Mouse (Mus musculus): ENCODE data around the gene Zfp69. TPM values are rescaled to one million over a fixed set of nuclear protein-coding genes. Genes with fewer than 3 reads are reported as not detected.

The Zfp69 gene
- 3.7 and 4.4 TPM in 2 replicates for polyA plus RNA-seq (2012; rRNA removed)

DNA sequence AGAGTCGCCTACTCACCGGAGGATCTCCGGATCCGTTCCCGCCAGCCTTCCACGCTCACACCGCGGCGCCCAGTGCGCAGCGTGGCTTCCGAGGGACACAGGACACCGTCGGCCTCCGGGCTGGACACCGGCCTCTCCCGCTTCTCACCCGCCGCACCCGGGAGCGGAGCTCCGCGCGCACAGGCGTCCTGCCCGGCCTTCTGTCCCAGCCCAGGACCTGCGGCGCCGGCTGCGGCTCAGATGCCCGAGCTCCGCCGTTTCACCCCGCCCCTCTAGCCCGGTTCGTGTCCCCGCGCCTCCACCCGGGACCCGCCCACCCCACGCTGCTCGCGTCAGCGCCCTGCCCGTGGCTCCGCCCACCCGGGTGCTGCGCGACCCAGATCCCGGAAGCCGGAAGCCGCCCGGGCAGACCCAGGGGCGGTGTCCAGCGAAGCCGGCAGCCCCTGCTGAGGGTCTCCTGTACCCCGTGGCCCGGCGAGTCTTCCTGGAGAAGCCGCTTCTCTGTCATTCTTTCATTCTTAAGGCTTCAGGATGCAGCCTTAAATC lies at the start of gene Zfp69:
Gene Zfp69 (minus strand): TSS at position 272 of the 546 bp plus-strand sequence.

DNA sequence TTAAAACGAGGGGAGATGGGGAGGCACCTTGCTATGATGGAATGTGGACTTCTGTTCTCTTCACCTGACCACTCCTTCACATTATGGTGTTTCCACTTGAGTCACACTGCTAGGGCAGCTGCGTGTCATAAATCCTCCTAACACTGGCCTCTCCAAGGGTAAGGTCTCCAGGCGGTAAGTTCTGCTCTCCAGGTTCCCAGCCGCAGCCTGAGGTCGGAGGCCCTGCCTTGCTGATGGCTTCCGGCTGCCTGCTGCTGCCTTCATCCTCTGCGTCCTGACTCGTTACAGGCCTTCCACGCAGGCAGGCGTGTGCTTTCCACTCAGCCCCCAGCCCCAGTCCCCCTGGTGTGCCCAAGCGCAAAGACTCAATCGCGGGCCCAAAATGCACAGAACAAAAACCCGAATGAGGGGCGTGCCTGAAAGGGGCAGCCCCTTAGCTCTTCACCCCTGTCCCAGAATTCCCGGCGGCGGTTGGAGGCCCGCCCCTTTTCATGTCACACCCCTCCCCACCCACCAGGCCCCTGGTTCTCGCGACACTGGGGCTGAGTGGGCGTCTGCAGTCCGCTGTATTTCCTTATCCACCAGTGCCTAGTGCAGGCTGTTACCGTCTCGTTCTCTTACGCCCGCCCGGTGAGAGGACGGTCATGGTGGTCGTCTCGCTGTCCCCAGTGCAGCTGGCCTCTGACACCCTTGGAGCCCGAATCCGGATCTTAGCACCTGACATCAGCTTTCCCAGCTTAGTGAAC lies 26.8 kb downstream of the Zfp69 start, which contains the start of gene Exo5:
Gene Exo5 (minus strand): TSS at position 464 of the 746 bp plus-strand sequence.

Other genes with a start within 250 kb of the Zfp69 start
- 9.4 and 9.5 TPM in 2 replicates for gene Kcnq4, start 203.1 kb downstream of the Zfp69 start, polyA plus RNA-seq (2012; rRNA removed)
- 129 and 140 TPM in 2 replicates for gene Nfyc, start 120.1 kb downstream of the Zfp69 start, polyA plus RNA-seq (2012; rRNA removed)
- gene Rims3, start 96.9 kb downstream of the Zfp69 start, polyA plus RNA-seq (2012; rRNA removed): 20.0 and 23.1 TPM in 2 replicates
- gene Exo5, start 26.7 kb downstream of the Zfp69 start, polyA plus RNA-seq (2012; rRNA removed): 35.8 and 38.5 TPM in 2 replicates
- 38.3 and 41.2 TPM in 2 replicates for gene Smap2, start 65.5 kb upstream of the Zfp69 start, polyA plus RNA-seq (2012; rRNA removed)
- gene Col9a2, start 87.7 kb upstream of the Zfp69 start, polyA plus RNA-seq (2012; rRNA removed): 19.1 and 113 TPM in 2 replicates
- 17.9 and 18.0 TPM in 2 replicates for gene Zmpste24, start 146.5 kb upstream of the Zfp69 start, polyA plus RNA-seq (2012; rRNA removed)
- not detected in 2 replicates for gene Tmco2, start 157.5 kb upstream of the Zfp69 start, polyA plus RNA-seq (2012; rRNA removed)